Mouse (Mus musculus) mouse trophoblast stem cell (cell line): ENCODE measurements at regions not wholly inside any gene's neighbourhood (a gene's known extent, or its start where the extent isn't known, plus 50 kb on each side); places are given as distances from the start of the nearest gene placed in this dataset.

Experiments
- in situ Hi-C, 2 experiments: fragments of 300-500 bp; cut with MseI, MboI; formaldehyde crosslinking; loops; 2 replicates in 1 of 2; 3 replicates in 1 of 2; pipeline ENCODE4 v1.15.1; 2025

GRCm38 (mm10) chr16:29787633-29788511, 208.7 kb downstream of the Opa1 start:
- in situ Hi-C loops, result no loop called here

GRCm38 (mm10) chr16:29790064-29790463, 210.9 kb downstream of the Opa1 start:
- in situ Hi-C loops, result no loop called here

- in situ Hi-C loops, result no loop called here
Measured at GRCm38 (mm10) chr16:29799250-29799649, 220.1 kb downstream of the Opa1 start.

GRCm38 (mm10) chr16:29799893-29800292, 220.8 kb downstream of the Opa1 start:
- in situ Hi-C loops, result no loop called here

- in situ Hi-C loops, result no loop called here
Measured at GRCm38 (mm10) chr16:29800457-29800856, 221.3 kb downstream of the Opa1 start.

GRCm38 (mm10) chr16:29802085-29802484, 223.0 kb downstream of the Opa1 start:
- in situ Hi-C loops, result no loop called here

- in situ Hi-C loops, result no loop called here
Measured at GRCm38 (mm10) chr16:29802603-29803002, 223.5 kb downstream of the Opa1 start.

GRCm38 (mm10) chr16:29807859-29808258, 228.7 kb downstream of the Opa1 start:
- in situ Hi-C loops, result no loop called here

GRCm38 (mm10) chr16:29808851-29809250, 229.7 kb downstream of the Opa1 start:
- in situ Hi-C loops, result no loop called here

- in situ Hi-C loops, result no loop called here
Measured at GRCm38 (mm10) chr16:29813411-29814038, 234.4 kb downstream of the Opa1 start.

GRCm38 (mm10) chr16:29814039-29814438, 234.9 kb downstream of the Opa1 start:
- in situ Hi-C loops, result no loop called here

- in situ Hi-C loops, result no loop called here
Measured at GRCm38 (mm10) chr16:29814655-29815054, 235.5 kb downstream of the Opa1 start.

- in situ Hi-C loops, result no loop called here
Measured at GRCm38 (mm10) chr16:29815200-29815599, 236.1 kb downstream of the Opa1 start.

GRCm38 (mm10) chr16:29815632-29816337, 236.7 kb downstream of the Opa1 start:
- in situ Hi-C loops, result no loop called here

GRCm38 (mm10) chr16:29816681-29817369, 237.7 kb downstream of the Opa1 start:
- in situ Hi-C loops, result no loop called here

GRCm38 (mm10) chr16:29818807-29819440, 239.8 kb downstream of the Opa1 start:
- in situ Hi-C loops, result no loop called here

GRCm38 (mm10) chr16:29820704-29821103, 241.6 kb downstream of the Opa1 start:
- in situ Hi-C loops, result no loop called here

- in situ Hi-C loops, result no loop called here
Measured at GRCm38 (mm10) chr16:29822110-29822509, 242.1 kb upstream of the Hes1 start.

- in situ Hi-C loops, result no loop called here
Measured at GRCm38 (mm10) chr16:29822843-29823401, 241.3 kb upstream of the Hes1 start.

- in situ Hi-C loops, result no loop called here
Measured at GRCm38 (mm10) chr16:29826927-29827326, 237.3 kb upstream of the Hes1 start.

GRCm38 (mm10) chr16:29827776-29828175, 236.4 kb upstream of the Hes1 start:
- in situ Hi-C loops, result no loop called here
